Mouse (Mus musculus) spleen, adult 12 weeks (tissue): ENCODE measurements around the gene Ndufs8.
"Not testable (repeated sequence)": the region's sequence is repeated elsewhere in the genome, so short reads cannot be mapped to it uniquely, and the experiment has no call there.

Experiments used
- DNase-seq: peaks from one replicate; pipeline ENCODE4 v3.0.0; 2022; ENCODE audit warnings: low spot score

Gene Ndufs8

GRCm38 (mm10) chr19:3912337-3913204 is at the start of gene Ndufs8:
Gene Ndufs8, minus strand, starts transcription at chr19:3912774.
- peak; percentile 90 for DNase-seq

GRCm38 (mm10) chr19:3961805-3962204 is 49.2 kb upstream of the Ndufs8 start:
- DNase-seq = not testable (repeated sequence)

- DNase-seq = no peak
Measured at GRCm38 (mm10) chr19:3960211-3960610, 47.6 kb upstream of the Ndufs8 start.

GRCm38 (mm10) chr19:3959030-3959429 is 46.5 kb upstream of the Ndufs8 start:
- no peak for DNase-seq

- DNase-seq = no peak
Measured at GRCm38 (mm10) chr19:3958470-3958869, 45.9 kb upstream of the Ndufs8 start, which contains the start of gene Aldh3b3. Gene Aldh3b3, plus strand, starts transcription at chr19:3958645.

- DNase-seq = not testable (repeated sequence)
Measured at GRCm38 (mm10) chr19:3957296-3958036, 44.9 kb upstream of the Ndufs8 start.

- no peak for DNase-seq
Measured at GRCm38 (mm10) chr19:3955804-3956203, 43.2 kb upstream of the Ndufs8 start.

GRCm38 (mm10) chr19:3955033-3955432 is 42.5 kb upstream of the Ndufs8 start:
- no peak for DNase-seq

- DNase-seq = no peak
Measured at GRCm38 (mm10) chr19:3952099-3952498, 39.5 kb upstream of the Ndufs8 start.

GRCm38 (mm10) chr19:3951461-3951860 is 38.9 kb upstream of the Ndufs8 start:
- no peak for DNase-seq

- DNase-seq = no peak
Measured at GRCm38 (mm10) chr19:3950331-3950730, 37.8 kb upstream of the Ndufs8 start.

- no peak for DNase-seq
Measured at GRCm38 (mm10) chr19:3948546-3948945, 36.0 kb upstream of the Ndufs8 start.

GRCm38 (mm10) chr19:3947813-3948212 is 35.2 kb upstream of the Ndufs8 start:
- DNase-seq = no peak

- peak; percentile 45 for DNase-seq
Measured at GRCm38 (mm10) chr19:3946715-3947114, 34.1 kb upstream of the Ndufs8 start.

- no peak for DNase-seq
Measured at GRCm38 (mm10) chr19:3945872-3946564, 33.4 kb upstream of the Ndufs8 start.

- peak; percentile 67 for DNase-seq
Measured at GRCm38 (mm10) chr19:3942986-3943735, 30.6 kb upstream of the Ndufs8 start.

GRCm38 (mm10) chr19:3942315-3942714 is 29.7 kb upstream of the Ndufs8 start:
- DNase-seq = no peak

GRCm38 (mm10) chr19:3935896-3936850 is 23.6 kb upstream of the Ndufs8 start:
- no peak for DNase-seq

- DNase-seq = peak; percentile 41
Measured at GRCm38 (mm10) chr19:3935032-3935895, 22.7 kb upstream of the Ndufs8 start, which contains the start of gene Unc93b1. Gene Unc93b1, plus strand, starts transcription at chr19:3935186.
